Mouse (Mus musculus): ENCODE results near the gene Lrig1. TPM values are rescaled to one million over a fixed set of nuclear protein-coding genes. Genes with fewer than 3 reads are reported as not detected.

Lrig1 gene
- polyA plus RNA-seq, 1 experiment from 2014 or later: 32.6 TPM

DNA sequence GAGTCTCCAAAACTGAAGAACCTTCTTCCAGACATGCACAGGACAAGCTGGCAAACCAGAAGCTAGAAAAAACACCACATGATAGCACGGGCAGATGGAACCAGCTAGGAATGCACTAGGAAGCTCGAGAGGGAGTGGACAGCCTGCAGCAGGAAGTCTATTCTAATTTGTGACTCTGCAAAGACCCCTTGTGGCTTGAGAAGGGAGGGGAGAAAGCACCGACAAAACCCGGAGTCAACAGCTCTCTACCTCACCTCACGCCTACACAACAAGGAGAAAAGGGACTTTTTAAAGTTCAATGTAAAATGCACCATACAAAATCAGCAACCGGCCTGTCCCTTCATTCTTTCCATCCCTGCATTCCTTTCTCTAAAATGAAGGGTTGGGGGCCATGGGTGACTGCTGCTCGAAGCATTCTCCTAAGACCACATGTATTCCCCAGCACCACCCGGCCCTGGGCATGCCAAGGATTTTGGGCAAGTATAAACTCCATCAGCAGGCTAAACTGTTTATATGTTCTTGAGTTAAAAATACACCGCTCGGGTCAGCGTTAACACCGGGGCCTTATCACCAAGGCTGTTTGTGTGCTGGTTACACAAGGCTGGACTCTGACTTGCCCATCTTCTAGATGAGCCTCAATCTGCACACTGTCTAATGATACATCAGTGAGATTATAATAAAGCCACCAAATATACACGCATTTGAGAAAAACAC, 15.0 kb downstream of the Lrig1 start:
- Histone ChIP-seq H3K9me3 (ENCODE audit: control insufficient read depth, low read length) (no peaks in the 10 kb centered on the region), H3K4me2 (ENCODE audit: low read depth, low read length) (peak overlapping the region; percentile 2; the same call in 1 of the 2 replicates), H3K27ac (replicated peaks; ENCODE audit: low read depth, low read length) (no peak overlapping the region; the same call in 1 of the 2 replicates), H3K36me3 (ENCODE audit: control insufficient read depth, insufficient read depth, low read length) (no peaks in the 10 kb centered on the region), H3K27me3 (replicated peaks; ENCODE audit: control insufficient read depth, insufficient read depth, low read length) (no peaks in the 10 kb centered on the region), H3K9ac (ENCODE audit: low read depth, low read length) (no peak overlapping the region), H3K4me1 (ENCODE audit: control insufficient read depth, insufficient read depth, low read length) (peaks cover 84% of the 10 kb centered on the region), H3K4me3 (ENCODE audit: low read depth, low read length) (no peak overlapping the region)
- no peak for ATAC-seq (ENCODE audit: low read depth)
- no peak for DNase-seq (ENCODE audit: low spot score)
- 34% methylated on average over 13 of the region's 13 CpGs for WGBS

DNA sequence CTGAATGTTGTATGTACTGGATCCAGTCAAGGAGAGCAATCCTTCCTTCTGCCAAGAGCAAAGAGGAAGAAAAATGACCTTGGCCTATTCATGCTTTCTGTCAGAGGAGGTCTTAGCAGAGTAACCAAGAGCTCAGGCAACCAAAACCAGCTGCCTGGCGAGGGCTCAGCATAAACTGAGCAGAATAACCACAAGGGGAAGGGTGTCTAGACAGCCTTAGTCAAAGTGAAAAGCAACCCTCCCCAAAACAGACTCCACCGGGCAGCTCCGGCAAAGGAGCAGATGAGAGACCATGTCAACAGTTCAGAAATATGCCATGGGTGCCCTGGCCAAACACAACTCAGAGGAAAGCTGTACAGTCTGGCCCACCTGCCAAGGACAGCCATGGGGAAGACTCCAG, 16.3 kb downstream of the Lrig1 start:
- Histone ChIP-seq H3K9ac (ENCODE audit: low read depth, low read length) (no peak overlapping the region), H3K27me3 (replicated peaks; ENCODE audit: control insufficient read depth, insufficient read depth, low read length) (no peaks in the 10 kb centered on the region), H3K4me3 (ENCODE audit: low read depth, low read length) (no peak overlapping the region), H3K36me3 (ENCODE audit: control insufficient read depth, insufficient read depth, low read length) (no peaks in the 10 kb centered on the region), H3K4me1 (ENCODE audit: control insufficient read depth, insufficient read depth, low read length) (peaks cover 77% of the 10 kb centered on the region), H3K9me3 (ENCODE audit: control insufficient read depth, low read length) (no peaks in the 10 kb centered on the region), H3K27ac (replicated peaks; ENCODE audit: low read depth, low read length) (no peak overlapping the region; the same call in 1 of the 2 replicates), H3K4me2 (ENCODE audit: low read depth, low read length) (no peak overlapping the region)
- ATAC-seq (ENCODE audit: low read depth): no peak
- DNase-seq (ENCODE audit: low spot score): no peak
- WGBS: 36% methylated on average over 3 of the region's 3 CpGs

DNA sequence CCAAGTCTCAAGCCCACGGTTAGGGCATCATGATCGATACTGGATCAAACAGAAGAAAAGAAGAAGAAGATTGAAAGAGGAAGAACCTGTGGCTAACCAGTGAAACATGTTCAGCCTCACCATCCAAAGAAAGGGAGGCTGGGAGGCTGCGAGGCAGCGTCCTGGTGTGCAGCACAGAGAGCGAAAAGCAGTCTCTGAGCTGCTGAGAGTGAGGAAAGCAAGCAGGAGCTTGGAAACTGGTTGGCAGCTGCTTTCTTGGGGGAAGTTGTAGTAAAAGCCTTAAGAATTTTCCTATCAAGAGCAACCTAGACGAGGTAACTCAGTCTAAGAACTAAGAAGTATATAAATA, 17.7 kb downstream of the Lrig1 start:
- H3K4me3 ChIP-seq (ENCODE audit: low read depth, low read length): no peak overlapping the region; the same call in 1 of the 2 replicates
- H3K4me1 ChIP-seq (ENCODE audit: control insufficient read depth, insufficient read depth, low read length): peaks cover 78% of the 10 kb centered on the region
- H3K9me3 ChIP-seq (ENCODE audit: control insufficient read depth, low read length): no peaks in the 10 kb centered on the region
- DNase-seq (ENCODE audit: low spot score) (no peak), ATAC-seq (ENCODE audit: low read depth) (no peak)
- H3K27me3 ChIP-seq (replicated peaks; ENCODE audit: control insufficient read depth, insufficient read depth, low read length): no peaks in the 10 kb centered on the region
- 49% methylated on average over 6 of the region's 6 CpGs for WGBS
- peak overlapping the region; percentile 32 for H3K9ac ChIP-seq (ENCODE audit: low read depth, low read length)
- peak overlapping the region; percentile 29; the same call in 1 of the 2 replicates for H3K27ac ChIP-seq (replicated peaks; ENCODE audit: low read depth, low read length)
- peak overlapping the region; percentile 35 for H3K4me2 ChIP-seq (ENCODE audit: low read depth, low read length)
- no peaks in the 10 kb centered on the region for H3K36me3 ChIP-seq (ENCODE audit: control insufficient read depth, insufficient read depth, low read length)

- peak overlapping the region; percentile 35 for H3K4me2 ChIP-seq (ENCODE audit: low read depth, low read length)
- H3K27ac ChIP-seq (replicated peaks; ENCODE audit: low read depth, low read length): peak overlapping the region; percentile 29; the same call in 1 of the 2 replicates
- no peaks in the 10 kb centered on the region for H3K9me3 ChIP-seq (ENCODE audit: control insufficient read depth, low read length)
- DNase-seq (ENCODE audit: low spot score): no peak
- WGBS: 29% methylated on average over 15 of the region's 15 CpGs
- no peaks in the 10 kb centered on the region for H3K27me3 ChIP-seq (replicated peaks; ENCODE audit: control insufficient read depth, insufficient read depth, low read length)
- H3K4me3 ChIP-seq (ENCODE audit: low read depth, low read length): no peak overlapping the region; the same call in 1 of the 2 replicates
- ATAC-seq (ENCODE audit: low read depth): no peak
- peaks cover 76% of the 10 kb centered on the region for H3K4me1 ChIP-seq (ENCODE audit: control insufficient read depth, insufficient read depth, low read length)
- H3K36me3 ChIP-seq (ENCODE audit: control insufficient read depth, insufficient read depth, low read length): no peaks in the 10 kb centered on the region
- peak overlapping the region; percentile 32 for H3K9ac ChIP-seq (ENCODE audit: low read depth, low read length)
Observed at GRCm38 (mm10) chr6:94681446-94682269, 18.3 kb downstream of the Lrig1 start.

DNA sequence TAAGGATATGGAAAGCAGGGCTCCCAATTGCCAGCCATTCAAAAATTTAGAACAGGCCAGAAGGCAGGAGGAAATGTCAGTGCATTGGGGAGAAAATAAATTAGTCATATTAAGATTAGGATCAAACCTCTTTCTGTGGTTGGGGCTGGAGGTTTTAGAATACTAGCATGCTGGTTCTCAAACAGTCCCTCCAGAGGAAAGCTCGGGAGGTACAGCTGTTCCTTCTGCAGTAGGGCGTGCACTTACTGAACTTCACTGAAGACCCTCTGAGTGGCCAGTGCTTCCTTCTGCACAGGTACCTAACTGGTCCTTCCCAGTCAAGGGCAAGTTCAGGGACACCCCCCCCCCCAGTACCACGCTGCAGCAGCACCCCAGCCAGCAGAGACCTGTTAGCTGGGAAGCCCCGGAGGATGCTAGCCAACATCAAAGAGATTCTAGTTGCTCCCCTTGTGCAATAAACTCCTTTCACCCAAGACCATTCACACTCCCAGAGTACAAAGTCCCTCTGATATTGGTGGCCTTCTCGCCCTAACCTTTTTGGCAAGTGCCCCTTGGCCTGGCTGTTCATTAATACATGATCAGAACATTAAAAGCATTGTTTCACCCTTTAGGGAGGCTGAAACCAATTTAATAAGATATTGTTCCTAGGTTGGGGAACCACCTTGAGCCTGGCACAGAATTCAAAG, 19.1 kb downstream of the Lrig1 start:
- H3K27me3 ChIP-seq (replicated peaks; ENCODE audit: control insufficient read depth, insufficient read depth, low read length): no peaks in the 10 kb centered on the region
- no peak overlapping the region for H3K9ac ChIP-seq (ENCODE audit: low read depth, low read length)
- no peak for ATAC-seq (ENCODE audit: low read depth)
- WGBS: 56% methylated on average over 5 of the region's 5 CpGs
- no peaks in the 10 kb centered on the region for H3K36me3 ChIP-seq (ENCODE audit: control insufficient read depth, insufficient read depth, low read length)
- H3K4me1 ChIP-seq (ENCODE audit: control insufficient read depth, insufficient read depth, low read length): peaks cover 72% of the 10 kb centered on the region
- no peak overlapping the region for H3K27ac ChIP-seq (replicated peaks; ENCODE audit: low read depth, low read length)
- no peak overlapping the region for H3K4me3 ChIP-seq (ENCODE audit: low read depth, low read length)
- no peaks in the 10 kb centered on the region for H3K9me3 ChIP-seq (ENCODE audit: control insufficient read depth, low read length)
- DNase-seq (ENCODE audit: low spot score): no peak
- no peak overlapping the region for H3K4me2 ChIP-seq (ENCODE audit: low read depth, low read length)

GRCm38 (mm10) chr6:94679249-94679648, 20.7 kb downstream of the Lrig1 start:
- no peak for DNase-seq (ENCODE audit: low spot score)
- H3K4me2 ChIP-seq (ENCODE audit: low read depth, low read length): no peak overlapping the region
- H3K4me1 ChIP-seq (ENCODE audit: control insufficient read depth, insufficient read depth, low read length): peaks cover 59% of the 10 kb centered on the region
- 82% methylated on average over 1 of the region's 1 CpGs for WGBS
- H3K27me3 ChIP-seq (replicated peaks; ENCODE audit: control insufficient read depth, insufficient read depth, low read length): no peaks in the 10 kb centered on the region
- ATAC-seq (ENCODE audit: low read depth): no peak
- H3K4me3 ChIP-seq (ENCODE audit: low read depth, low read length): no peak overlapping the region
- no peak overlapping the region for H3K27ac ChIP-seq (replicated peaks; ENCODE audit: low read depth, low read length)
- H3K9ac ChIP-seq (ENCODE audit: low read depth, low read length): no peak overlapping the region
- no peaks in the 10 kb centered on the region for H3K9me3 ChIP-seq (ENCODE audit: control insufficient read depth, low read length)
- H3K36me3 ChIP-seq (ENCODE audit: control insufficient read depth, insufficient read depth, low read length): no peaks in the 10 kb centered on the region

GRCm38 (mm10) chr6:94678377-94679164, 21.4 kb downstream of the Lrig1 start:
- no peaks in the 10 kb centered on the region for H3K27me3 ChIP-seq (replicated peaks; ENCODE audit: control insufficient read depth, insufficient read depth, low read length)
- H3K9me3 ChIP-seq (ENCODE audit: control insufficient read depth, low read length): no peaks in the 10 kb centered on the region
- H3K27ac ChIP-seq (replicated peaks; ENCODE audit: low read depth, low read length): no peak overlapping the region
- WGBS: 36% methylated on average over 6 of the region's 6 CpGs
- no peaks in the 10 kb centered on the region for H3K36me3 ChIP-seq (ENCODE audit: control insufficient read depth, insufficient read depth, low read length)
- DNase-seq (ENCODE audit: low spot score): no peak
- ATAC-seq (ENCODE audit: low read depth): no peak; the same call in 1 of the 2 replicates
- peaks cover 52% of the 10 kb centered on the region for H3K4me1 ChIP-seq (ENCODE audit: control insufficient read depth, insufficient read depth, low read length)
- H3K4me2 ChIP-seq (ENCODE audit: low read depth, low read length): no peak overlapping the region
- no peak overlapping the region for H3K9ac ChIP-seq (ENCODE audit: low read depth, low read length)
- H3K4me3 ChIP-seq (ENCODE audit: low read depth, low read length): no peak overlapping the region

DNA sequence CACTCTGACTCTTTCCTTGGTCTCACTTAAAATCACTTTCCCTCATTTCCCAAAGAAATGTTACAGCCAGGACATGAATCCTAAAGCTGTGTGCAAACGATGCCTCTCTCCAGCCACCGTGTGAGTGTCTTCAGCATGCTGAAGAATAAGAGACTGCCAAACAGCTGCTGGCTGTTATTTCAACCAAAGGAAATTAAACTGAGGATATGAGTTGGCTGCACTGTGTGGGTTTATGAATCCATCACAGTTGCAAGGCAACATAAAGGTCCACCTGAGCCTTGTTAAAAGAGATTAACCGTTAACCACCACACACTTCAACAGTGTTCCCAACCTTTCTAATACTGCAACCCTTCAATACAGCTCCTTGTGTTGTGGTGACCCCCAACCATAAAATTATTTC, 22.5 kb downstream of the Lrig1 start:
- 31% methylated on average over 3 of the region's 3 CpGs for WGBS
- H3K4me2 ChIP-seq (ENCODE audit: low read depth, low read length): no peak overlapping the region
- no peaks in the 10 kb centered on the region for H3K9me3 ChIP-seq (ENCODE audit: control insufficient read depth, low read length)
- H3K9ac ChIP-seq (ENCODE audit: low read depth, low read length): no peak overlapping the region
- ATAC-seq (ENCODE audit: low read depth) (no peak), DNase-seq (ENCODE audit: low spot score) (no peak)
- H3K36me3 ChIP-seq (ENCODE audit: control insufficient read depth, insufficient read depth, low read length): no peaks in the 10 kb centered on the region
- no peak overlapping the region for H3K4me3 ChIP-seq (ENCODE audit: low read depth, low read length)
- H3K27ac ChIP-seq (replicated peaks; ENCODE audit: low read depth, low read length): 0 out of 2 replicates have a peak overlapping the region, but pooled peaks have one; percentile 6
- peaks cover 47% of the 10 kb centered on the region for H3K4me1 ChIP-seq (ENCODE audit: control insufficient read depth, insufficient read depth, low read length)
- no peaks in the 10 kb centered on the region for H3K27me3 ChIP-seq (replicated peaks; ENCODE audit: control insufficient read depth, insufficient read depth, low read length)
